Mouse (Mus musculus) cerebellum, adult 18-20 months (tissue): ENCODE results near the gene Crygs.
A peak's percentile ranks its signal among the peaks of the same experiment; 100 is the strongest.
"Not testable (repeated sequence)": the region's sequence is repeated elsewhere in the genome, so short reads cannot be mapped to it uniquely, and the experiment has no call there.

ENCODE experiments used
- DNase-seq, 2 experiments: peaks; one replicate each; pipeline ENCODE4 v3.0.0; 2021

Crygs gene

DNA sequence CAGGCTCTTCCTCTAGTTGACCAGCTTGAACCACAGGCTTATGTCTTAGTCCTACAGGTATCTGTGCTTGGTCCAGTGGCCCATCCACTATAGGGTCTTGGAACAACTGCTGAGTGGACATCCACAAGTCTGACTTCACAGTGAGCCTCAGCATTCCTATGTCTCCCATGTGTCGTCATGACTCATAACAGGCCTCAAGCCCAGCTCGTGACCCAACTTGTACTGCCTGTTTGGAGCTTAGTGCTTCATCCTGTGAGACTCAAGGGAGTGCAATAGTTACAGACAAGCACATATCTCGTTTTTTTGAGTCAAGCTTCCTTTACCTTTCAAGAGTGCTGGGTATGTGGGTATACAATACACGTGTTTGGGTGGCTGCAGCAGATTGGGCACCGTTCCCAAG is 28.7 kb downstream of the Crygs start:
- DNase-seq, result no peak

DNA sequence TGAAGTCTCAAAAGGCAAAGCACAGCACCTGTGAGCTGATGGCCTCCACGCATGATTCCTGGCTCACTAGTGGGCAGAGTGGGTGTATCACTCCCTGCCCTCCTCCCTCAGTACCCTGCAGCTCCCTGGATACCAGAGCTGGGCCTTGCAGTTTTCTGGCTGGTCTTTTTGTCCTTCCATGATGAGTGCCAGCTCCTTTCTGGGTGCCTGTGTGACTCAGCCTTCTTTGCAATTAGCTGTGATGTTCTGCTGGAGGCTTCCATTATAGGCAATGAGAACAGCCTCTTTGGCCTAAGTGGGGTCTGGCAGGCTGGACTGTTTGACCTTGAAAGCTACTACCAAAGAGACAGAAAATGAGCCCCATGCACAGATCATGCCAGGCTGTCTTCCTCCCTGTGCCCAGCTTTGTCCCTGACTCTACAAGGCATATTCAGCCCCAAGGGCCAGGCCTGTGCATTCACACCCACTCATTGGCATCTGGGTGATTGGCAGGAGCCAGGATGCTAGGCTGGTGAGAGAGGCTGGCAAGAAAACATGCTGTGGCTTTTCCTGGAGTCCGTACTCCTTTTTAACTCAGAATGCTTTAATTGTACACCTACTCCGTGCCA is 32.0 kb downstream of the Crygs start:
- DNase-seq, result peak; percentile 63 to 67

DNA sequence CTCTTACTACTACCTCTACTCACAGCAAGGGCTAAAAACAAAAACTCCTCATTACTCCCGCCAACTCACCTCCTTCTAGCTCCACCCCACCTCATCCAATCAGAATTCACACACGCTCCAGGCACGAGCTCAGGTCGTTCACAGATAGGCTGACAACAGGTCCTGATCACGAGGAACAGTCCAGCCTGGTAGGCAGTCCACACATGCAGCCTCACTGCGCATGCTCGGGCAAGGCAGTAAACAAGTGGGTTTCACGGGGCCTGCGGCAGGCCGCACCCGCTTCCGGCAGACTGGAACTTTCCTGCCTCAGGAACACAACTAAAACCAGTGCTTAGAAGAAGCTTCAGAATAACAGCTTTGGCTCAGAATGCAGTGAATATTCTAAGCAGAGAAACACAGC is 33.1 kb downstream of the Crygs start:
- DNase-seq, result not testable (repeated sequence)

DNA sequence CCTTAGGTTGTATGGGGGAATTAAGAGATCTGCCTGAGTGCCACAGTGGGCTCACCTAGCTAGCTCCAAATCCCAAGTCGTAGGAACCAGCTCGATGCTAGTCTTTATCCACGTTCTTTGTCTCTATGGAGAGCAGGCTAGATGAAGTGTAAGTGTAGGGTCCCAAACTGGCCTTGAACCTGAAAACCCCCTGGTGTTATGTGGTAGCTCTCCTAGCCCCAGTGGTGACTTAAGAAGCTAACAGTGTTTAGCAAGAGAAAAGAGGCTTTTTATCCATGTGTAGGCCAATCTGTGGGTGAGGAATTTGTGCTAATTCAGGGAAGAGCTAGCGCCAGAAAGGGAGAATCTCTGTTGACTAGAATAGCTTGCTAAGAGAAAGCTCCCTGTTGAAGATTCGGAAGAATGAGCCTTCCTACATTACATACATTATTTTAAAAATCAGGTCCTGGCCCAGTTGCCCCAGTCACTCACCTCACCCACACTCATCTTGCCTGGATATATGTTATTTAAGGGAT is 35.8 kb downstream of the Crygs start:
- DNase-seq, result no peak

DNA sequence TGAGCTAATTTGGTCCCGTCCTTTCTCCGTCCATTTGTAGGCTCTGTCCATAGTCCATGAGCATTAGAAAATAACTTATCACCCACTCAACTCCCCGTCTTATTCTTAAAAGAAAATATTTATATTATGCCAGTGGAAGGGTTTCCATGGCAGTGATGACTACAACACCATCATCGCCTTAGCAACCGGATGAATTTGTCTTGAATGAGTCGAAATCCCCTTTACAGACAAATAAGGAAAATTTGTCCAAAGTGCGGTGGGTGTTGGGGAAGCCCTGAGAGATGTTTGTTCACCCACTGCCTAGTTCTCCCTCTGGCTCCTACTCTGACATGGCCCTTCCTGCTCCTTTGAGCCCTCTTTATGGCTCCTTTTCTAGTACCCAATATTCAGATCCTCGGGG is 42.7 kb downstream of the Crygs start:
- DNase-seq, result no peak

DNA sequence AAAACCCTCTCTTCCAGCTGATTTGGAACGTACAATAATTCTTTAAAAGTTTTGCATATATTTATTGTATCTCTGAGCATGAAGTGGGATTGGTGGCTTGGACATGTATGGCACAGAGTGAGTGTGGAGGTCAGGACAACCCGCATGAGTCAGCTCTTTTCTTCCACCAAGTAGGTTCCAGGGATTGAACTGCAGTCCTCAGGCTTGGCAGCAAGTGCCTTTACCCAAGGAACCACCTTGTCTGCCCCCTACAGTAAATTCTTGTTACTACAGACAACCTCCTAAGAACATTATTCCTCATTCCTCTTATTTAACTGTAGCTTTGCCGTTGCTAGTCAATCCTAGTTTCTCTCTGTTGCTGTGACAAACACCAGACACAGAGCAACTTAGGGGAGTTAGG is 44.0 kb downstream of the Crygs start:
- no peak for DNase-seq

DNA sequence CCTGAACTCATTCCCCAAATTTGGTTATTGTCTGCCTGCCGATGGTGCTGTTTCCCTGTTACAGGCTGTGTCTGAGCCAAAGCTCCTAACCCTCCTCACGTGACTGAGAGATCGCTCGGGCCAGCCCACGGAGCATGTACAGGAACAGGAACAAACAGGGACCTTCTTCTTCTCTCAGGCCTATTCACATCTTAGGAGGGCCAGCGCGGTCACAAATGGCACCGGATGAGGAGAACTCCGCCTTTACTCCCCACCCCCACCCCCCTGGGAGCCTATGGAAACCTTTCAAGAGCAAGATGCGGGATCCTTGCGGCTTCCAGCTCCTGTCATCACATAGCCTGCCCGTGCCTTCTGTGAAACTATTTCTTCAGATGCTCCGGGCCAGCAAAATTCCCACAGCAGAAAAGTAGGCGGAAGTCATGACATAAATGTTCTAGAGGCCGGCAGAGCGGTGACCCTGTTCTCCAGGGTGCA is 44.6 kb downstream of the Crygs start:
- DNase-seq, result peak; percentile 45 to 50

DNA sequence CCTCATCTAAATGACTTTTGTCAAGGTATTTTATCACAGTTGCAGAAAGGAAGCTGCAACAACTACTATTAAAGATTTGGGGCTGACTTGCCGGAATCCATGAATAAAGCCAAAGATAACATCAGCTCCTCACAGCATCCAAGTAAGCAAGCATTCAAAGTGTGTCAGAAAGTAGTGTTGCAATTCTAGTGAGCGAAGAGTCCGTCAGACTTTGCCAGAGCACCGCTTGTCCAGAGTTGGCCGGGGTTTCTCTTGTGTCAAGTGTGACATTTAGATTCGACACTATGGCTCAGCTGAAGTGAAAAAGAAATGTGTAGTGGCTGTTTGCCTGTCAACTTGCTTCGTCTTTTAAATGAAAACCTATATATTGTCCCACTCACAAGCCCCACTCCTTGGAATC is 45.8 kb downstream of the Crygs start:
- no peak for DNase-seq
